18 mouse cellular contexts compared by ENCODE assay signal in the genomic region with DNA sequence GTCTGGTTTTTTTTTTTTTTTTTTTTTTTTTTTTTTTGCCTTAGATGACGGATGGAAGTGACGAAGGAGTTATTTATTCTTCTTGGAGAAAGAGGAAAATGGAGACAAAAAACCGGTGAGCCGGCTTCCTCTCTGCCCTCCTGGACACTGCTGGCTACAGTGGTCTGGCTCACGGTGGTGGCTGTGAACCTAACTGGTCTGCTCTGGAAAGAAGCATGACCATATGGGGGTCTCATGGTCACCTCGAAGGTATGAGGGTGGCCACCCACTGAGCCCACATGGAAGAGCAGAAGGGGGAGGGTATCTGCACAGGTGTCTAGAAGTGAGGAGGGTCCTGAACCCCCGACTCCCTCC.
DNase-seq lines count a peak whose midpoint lies in the region; ATAC-seq lines count a peak whose summit lies in the region.
"Had no signal": no experiment of that assay in that cellular context is flagged by ENCODE, and none has a peak within 500 bp of the region (broad histone marks: within the 10 kb centered on the region; RNA-seq: fewer than 3 reads in every experiment).

No protein-coding gene starts in this region.

- 0 out of 2 replicates have a peak overlapping the region, but pooled peaks have one; percentile 37 for H3K27ac ChIP-seq in midbrain, embryonic 14.5 days (replicated peaks; ENCODE audit: low read depth, low read length)
- no peak overlapping the region for H3K27ac ChIP-seq in midbrain, embryonic 10.5 days (replicated peaks)
- H3K27ac ChIP-seq in forebrain, embryonic 15.5 days (replicated peaks) = peak overlapping the region; percentile 91
- H3K27ac ChIP-seq: embryonic facial prominence, embryonic 12.5 days; heart, adult 2 months; intestine, embryonic 15.5 days had no signal

- no peaks in the 10 kb centered on the region for H3K9me3 ChIP-seq in midbrain, embryonic 14.5 days (ENCODE audit: control insufficient read depth, low read length)
- H3K9me3 ChIP-seq in midbrain, embryonic 10.5 days (replicated peaks) = no peaks in the 10 kb centered on the region
- no peaks in the 10 kb centered on the region for H3K9me3 ChIP-seq in forebrain, embryonic 15.5 days
- H3K9me3 ChIP-seq: embryonic facial prominence, embryonic 12.5 days; heart, embryonic 12.5 days; hindbrain, embryonic 10.5 days; intestine, embryonic 15.5 days had no signal

- no peaks in the 10 kb centered on the region for H3K27me3 ChIP-seq in midbrain, embryonic 14.5 days (ENCODE audit: control insufficient read depth, insufficient read depth, low read length)
- peaks cover 13% of the 10 kb centered on the region for H3K27me3 ChIP-seq in midbrain, embryonic 10.5 days (ENCODE audit: low read depth, poor library complexity, severe bottlenecking)
- no peaks in the 10 kb centered on the region for H3K27me3 ChIP-seq in forebrain, embryonic 15.5 days
- H3K27me3 ChIP-seq: heart, embryonic 12.5 days; intestine, embryonic 15.5 days had no signal

- H3K4me1 ChIP-seq in midbrain, embryonic 14.5 days (ENCODE audit: control insufficient read depth, insufficient read depth, low read length) = peaks cover 23% of the 10 kb centered on the region; the same call in 1 of the 2 replicates
- H3K4me1 ChIP-seq in midbrain, embryonic 10.5 days = peaks cover 33% of the 10 kb centered on the region
- H3K4me1 ChIP-seq in forebrain, embryonic 15.5 days = peaks cover 26% of the 10 kb centered on the region

- DNase-seq in heart, adult 11 months = peak; percentile 80
- DNase-seq in heart, adult 8-10 months (ENCODE audit: low spot score) = no peak
- no peak for DNase-seq in midbrain, embryonic 14.5 days
- DNase-seq in midbrain, embryonic 10.5 days (ENCODE audit: low spot score) = no peak
- no peak for DNase-seq in urinary bladder, postnatal 25 days (ENCODE audit: low spot score)
- no peak for DNase-seq in gastrocnemius, postnatal 4 days (ENCODE audit: low spot score in 2 of 2)
- DNase-seq: adrenal gland, adult 8-10 months; cerebellum, adult 11 months; cerebellum, adult 9-10 months; cerebellum, postnatal 25 days; gastrocnemius, postnatal 36 days; heart, adult 2 months had no signal

- no peak for ATAC-seq in midbrain, embryonic 14.5 days (ENCODE audit: low FRiP score, low TSS enrichment)
- 0 out of 2 replicates have a peak, but pooled peaks have one; percentile 9 for ATAC-seq in forebrain, embryonic 15.5 days (replicated peaks)
- ATAC-seq: intestine, embryonic 15.5 days had no signal

- no peak overlapping the region for H3K9ac ChIP-seq in midbrain, embryonic 14.5 days (replicated peaks; ENCODE audit: low read length)
- no peak overlapping the region for H3K9ac ChIP-seq in forebrain, embryonic 15.5 days (replicated peaks)
- H3K9ac ChIP-seq: embryonic facial prominence, embryonic 12.5 days; heart, embryonic 12.5 days; intestine, embryonic 15.5 days had no signal

- WGBS in midbrain, embryonic 14.5 days = 75% methylated on average over 7 of the region's 7 CpGs
- WGBS in midbrain, embryonic 10.5 days = 91% methylated on average over 7 of the region's 7 CpGs
- WGBS in forebrain, embryonic 15.5 days = 44% methylated on average over 7 of the region's 7 CpGs

- H3K4me2 ChIP-seq in midbrain, embryonic 14.5 days (ENCODE audit: low read length) = no peak overlapping the region
- H3K4me2 ChIP-seq in forebrain, embryonic 15.5 days (replicated peaks) = no peak overlapping the region
- H3K4me2 ChIP-seq: embryonic facial prominence, embryonic 12.5 days; heart, embryonic 12.5 days; hindbrain, embryonic 14.5 days; intestine, embryonic 15.5 days had no signal

- no peaks in the 10 kb centered on the region for H3K36me3 ChIP-seq in midbrain, embryonic 14.5 days (ENCODE audit: control insufficient read depth, insufficient read depth, low read length)
- no peaks in the 10 kb centered on the region for H3K36me3 ChIP-seq in midbrain, embryonic 10.5 days
- H3K36me3 ChIP-seq in forebrain, embryonic 15.5 days = no peaks in the 10 kb centered on the region
- H3K36me3 ChIP-seq: embryonic facial prominence, embryonic 12.5 days; heart, embryonic 12.5 days; hindbrain, embryonic 10.5 days; intestine, embryonic 15.5 days had no signal

- no peak overlapping the region for H3K4me3 ChIP-seq in midbrain, embryonic 14.5 days (replicated peaks; ENCODE audit: low read depth, low read length)
- H3K4me3 ChIP-seq in midbrain, embryonic 10.5 days = no peak overlapping the region
- no peak overlapping the region for H3K4me3 ChIP-seq in forebrain, embryonic 15.5 days
- H3K4me3 ChIP-seq: embryonic facial prominence, embryonic 12.5 days; heart, adult 2 months; heart, embryonic 12.5 days; hindbrain, embryonic 10.5 days; intestine, embryonic 15.5 days had no signal
